Mouse (Mus musculus) myocyte (in vitro differentiated cells): ENCODE results near the gene Ppp1ca. TPM values are rescaled to one million over a fixed set of nuclear protein-coding genes. Genes with fewer than 3 reads are reported as not detected.

Experiments used
- H3K27me3 ChIP-seq: one replicate; pipeline ENCODE4 v1.6.1; 2011; ENCODE audit not compliant: control insufficient read depth, insufficient read depth, insufficient read length
- H3K36me3 ChIP-seq: one replicate; pipeline ENCODE4 v1.6.1; 2011; ENCODE audit not compliant: control insufficient read depth, insufficient read depth
- H3K4me2 ChIP-seq: one replicate; pipeline ENCODE4 v1.6.1; 2011; ENCODE audit warnings: low read depth, control low read depth
- H3K4me3 ChIP-seq: one replicate; pipeline ENCODE4 v1.5.1; 2011; ENCODE audit warnings: mild to moderate bottlenecking, control low read depth, moderate library complexity
- H3K79me2 ChIP-seq: one replicate; pipeline ENCODE4 v1.6.1; 2011; ENCODE audit not compliant: control insufficient read depth, insufficient read depth
- H3ac ChIP-seq: one replicate; pipeline ENCODE4 v1.6.1; 2011; ENCODE audit not compliant: control insufficient read depth, insufficient read length
- CEBPB ChIP-seq: IDR thresholded peaks from 2 replicates; pipeline ENCODE4 v1.6.1; 2011; ENCODE audit warnings: mild to moderate bottlenecking, moderate library complexity; ENCODE audit not compliant: poor library complexity, insufficient read depth, severe bottlenecking
- E2F4 ChIP-seq: IDR thresholded peaks from one replicate; pipeline ENCODE4 v1.6.1; 2011; ENCODE audit warnings: mild to moderate bottlenecking, control low read depth, moderate library complexity; ENCODE audit not compliant: insufficient read depth
- MAX ChIP-seq: IDR thresholded peaks from one replicate; pipeline ENCODE4 v1.6.1; 2011; ENCODE audit warnings: low read depth, mild to moderate bottlenecking, control low read depth
- MYOD1 ChIP-seq, 3 experiments: IDR thresholded peaks; one replicate each; pipeline ENCODE4 v1.6.1; 2011; ENCODE audit warnings: control low read depth in 2 of 3, low read depth in 2 of 3, mild to moderate bottlenecking in 2 of 3, moderate library complexity in 1 of 3; ENCODE audit not compliant: insufficient read length in 2 of 3, control insufficient read depth in 1 of 3
- MYOG ChIP-seq, 3 experiments: IDR thresholded peaks; one replicate each; pipeline ENCODE4 v1.6.1; 2011; ENCODE audit warnings: control low read depth in 2 of 3, low read depth in 2 of 3, mild to moderate bottlenecking in 2 of 3; ENCODE audit not compliant: insufficient read length in 2 of 3, control insufficient read depth in 1 of 3, insufficient read depth in 1 of 3
- POLR2A ChIP-seq: IDR thresholded peaks from one replicate; pipeline ENCODE4 v1.6.1; 2011; ENCODE audit warnings: low read depth, mild to moderate bottlenecking, control low read depth, moderate library complexity; ENCODE audit not compliant: insufficient read length
- POLR2AphosphoS2 ChIP-seq: IDR thresholded peaks from one replicate; pipeline ENCODE4 v1.6.1; 2011; ENCODE audit warnings: low read depth, control low read depth; ENCODE audit not compliant: insufficient read length
- REST ChIP-seq: IDR thresholded peaks from one replicate; pipeline ENCODE4 v1.6.1; 2011; ENCODE audit warnings: mild to moderate bottlenecking, control low read depth, moderate library complexity; ENCODE audit not compliant: insufficient read depth, insufficient read length
- SRF ChIP-seq: IDR thresholded peaks from one replicate; pipeline ENCODE4 v1.6.1; 2011; ENCODE audit warnings: low read depth; ENCODE audit not compliant: control insufficient read depth, insufficient read length
- TCF12 ChIP-seq: IDR thresholded peaks from one replicate; pipeline ENCODE4 v1.6.1; 2011; ENCODE audit warnings: mild to moderate bottlenecking, control low read depth; ENCODE audit not compliant: poor library complexity, insufficient read depth, severe bottlenecking
- TCF3 ChIP-seq: IDR thresholded peaks from one replicate; pipeline ENCODE4 v1.6.1; 2011; ENCODE audit warnings: low read depth, control low read depth; ENCODE audit not compliant: insufficient read length
- USF1 ChIP-seq: IDR thresholded peaks from one replicate; pipeline ENCODE4 v1.6.1; 2011; ENCODE audit warnings: low read depth, mild to moderate bottlenecking, control low read depth, moderate library complexity
- polyA plus RNA-seq: library from polyadenylated mRNA; unstranded; fragments of >200 nt; fragmentation: generic; extraction: Trizol; gene quantifications from one replicate; pipeline ENCODE4 v1.2.1, GENCODE M21; 2012; ENCODE audit warnings: missing spikeins

The Ppp1ca gene
- polyA plus RNA-seq, 1 experiment, result 702 TPM

GRCm38 (mm10) chr19:4166678-4167476, 25.0 kb upstream of the Ppp1ca start:
- H3ac ChIP-seq, result no peak overlapping the region
- H3K79me2 ChIP-seq, result peaks cover 11% of the 10 kb centered on the region
- no peak overlapping the region for H3K4me2 ChIP-seq
- H3K4me3 ChIP-seq, result no peak overlapping the region
- no peaks in the 10 kb centered on the region for H3K36me3 ChIP-seq
- TF ChIP-seq MAX (no peak), TCF3 (no peak), POLR2A (no peak), E2F4 (no peak), SRF (no peak), REST (no peak), CEBPB (no peak), MYOD1 (IDR thresholded peaks at IDR 0.05; ENCODE audit: control insufficient read depth in 1 of 3, insufficient read length in 2 of 3, low read depth in 2 of 3) (no peak), POLR2AphosphoS2 (no peak), MYOG (IDR thresholded peaks at IDR 0.05; ENCODE audit: control insufficient read depth in 1 of 3, insufficient read depth in 1 of 3, insufficient read length in 2 of 3, low read depth in 2 of 3) (no peak), USF1 (no peak), TCF12 (no peak)
- H3K27me3 ChIP-seq, result no peaks in the 10 kb centered on the region

GRCm38 (mm10) chr19:4169378-4169784, 22.5 kb upstream of the Ppp1ca start:
- Histone ChIP-seq H3K27me3 (no peaks in the 10 kb centered on the region), H3K4me2 (peak overlapping the region; percentile 92), H3K36me3 (no peaks in the 10 kb centered on the region), H3K79me2 (no peaks in the 10 kb centered on the region), H3ac (peak overlapping the region; percentile 27), H3K4me3 (peak overlapping the region; percentile 27)
- TF ChIP-seq TCF3, result no peak
- no peak for TF ChIP-seq REST
- TF ChIP-seq MYOD1 (IDR thresholded peaks at IDR 0.05; ENCODE audit: control insufficient read depth in 1 of 3, insufficient read length in 2 of 3, low read depth in 2 of 3), result peak in 2 of 3 experiments; percentile 57 to 85
- TF ChIP-seq POLR2A, result peak; percentile 86
- peak; percentile 39 to 87 (median 71) for TF ChIP-seq MYOG (IDR thresholded peaks at IDR 0.05; ENCODE audit: control insufficient read depth in 1 of 3, insufficient read depth in 1 of 3, insufficient read length in 2 of 3, low read depth in 2 of 3)
- TF ChIP-seq POLR2AphosphoS2, result peak; percentile 96

- H3K4me2 ChIP-seq, result peak overlapping the region; percentile 92
Observed at GRCm38 (mm10) chr19:4169810-4170209, 22.1 kb upstream of the Ppp1ca start.

GRCm38 (mm10) chr19:4170723-4171392, 21.0 kb upstream of the Ppp1ca start:
- Histone ChIP-seq H3K4me3 (no peak overlapping the region), H3K79me2 (no peaks in the 10 kb centered on the region), H3K36me3 (no peaks in the 10 kb centered on the region), H3K27me3 (no peaks in the 10 kb centered on the region), H3ac (no peak overlapping the region), H3K4me2 (peak overlapping the region; percentile 56)
- TF ChIP-seq MYOD1 (IDR thresholded peaks at IDR 0.05; ENCODE audit: control insufficient read depth in 1 of 3, insufficient read length in 2 of 3, low read depth in 2 of 3) (peak in 1 of 3 experiments; percentile 17), POLR2A (peak; percentile 6), POLR2AphosphoS2 (no peak)

More at GRCm38 (mm10) chr19:4169810-4170209, 22.1 kb upstream of the Ppp1ca start:
- peak overlapping the region; percentile 27 for H3ac ChIP-seq
- H3K79me2 ChIP-seq, result no peaks in the 10 kb centered on the region
- no peak for TF ChIP-seq POLR2A
- peak in 1 of 3 experiments; percentile 19 for TF ChIP-seq MYOD1 (IDR thresholded peaks at IDR 0.05; ENCODE audit: control insufficient read depth in 1 of 3, insufficient read length in 2 of 3, low read depth in 2 of 3)
- H3K4me3 ChIP-seq, result peak overlapping the region; percentile 27
- no peaks in the 10 kb centered on the region for H3K36me3 ChIP-seq
- H3K27me3 ChIP-seq, result no peaks in the 10 kb centered on the region

GRCm38 (mm10) chr19:4171393-4172290, 20.2 kb upstream of the Ppp1ca start:
- TF ChIP-seq E2F4 (no peak), USF1 (no peak), POLR2A (peak; percentile 27), CEBPB (no peak), MYOD1 (IDR thresholded peaks at IDR 0.05; ENCODE audit: control insufficient read depth in 1 of 3, insufficient read length in 2 of 3, low read depth in 2 of 3) (peak in 1 of 3 experiments; percentile 51), POLR2AphosphoS2 (peak; percentile 44), MAX (no peak), MYOG (IDR thresholded peaks at IDR 0.05; ENCODE audit: control insufficient read depth in 1 of 3, insufficient read depth in 1 of 3, insufficient read length in 2 of 3, low read depth in 2 of 3) (peak in 1 of 3 experiments; percentile 71), TCF3 (no peak), TCF12 (no peak)
- Histone ChIP-seq H3K79me2 (no peaks in the 10 kb centered on the region), H3K27me3 (no peaks in the 10 kb centered on the region), H3K4me2 (peak overlapping the region; percentile 56), H3K36me3 (no peaks in the 10 kb centered on the region), H3ac (no peak overlapping the region), H3K4me3 (no peak overlapping the region)
